Mouse (Mus musculus): ENCODE measurements at regions not wholly inside any gene's neighbourhood (a gene's known extent, or its start where the extent isn't known, plus 50 kb on each side); places are given as distances from the start of the nearest gene placed in this dataset.

DNA sequence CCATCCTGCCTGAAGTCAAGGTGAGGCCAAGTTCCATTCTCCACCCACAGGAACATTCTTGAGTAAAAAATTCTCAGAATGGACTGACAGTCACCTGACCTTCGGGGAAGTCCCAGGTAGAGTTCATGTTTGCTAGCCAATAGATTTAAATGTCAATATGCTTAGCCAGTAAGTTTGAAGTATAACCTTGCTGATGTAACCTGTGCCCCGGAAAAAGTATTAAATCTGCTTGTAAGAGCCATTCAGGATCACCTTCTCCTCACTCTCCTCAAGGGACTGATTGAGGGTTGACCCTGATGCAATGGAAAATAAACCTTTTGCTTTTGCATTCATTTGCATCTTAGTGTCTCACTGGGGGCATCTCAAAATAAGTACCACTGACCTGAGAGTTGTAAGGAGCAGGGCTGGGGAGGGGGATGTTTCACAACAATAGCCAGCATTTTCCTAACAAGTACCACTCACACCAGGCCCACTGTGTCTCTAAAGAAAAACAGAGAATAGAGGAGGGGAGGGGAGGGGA, 60.3 kb upstream of the Ptprk start:
- TF ChIP-seq CTCF (IDR thresholded peaks at IDR 0.05) (no peak), EP300 (IDR thresholded peaks at IDR 0.05) (no peak)

Data from lung, postnatal 0 days (tissue).